Mouse (Mus musculus): ENCODE data around the gene Oma1. TPM values are rescaled to one million over a fixed set of nuclear protein-coding genes. Genes with fewer than 3 reads are reported as not detected.
A peak's percentile ranks its signal among the peaks of the same experiment; 100 is the strongest.

The Oma1 gene
- polyA plus RNA-seq, 1 experiment from 2014 or later: 12.1 TPM

DNA sequence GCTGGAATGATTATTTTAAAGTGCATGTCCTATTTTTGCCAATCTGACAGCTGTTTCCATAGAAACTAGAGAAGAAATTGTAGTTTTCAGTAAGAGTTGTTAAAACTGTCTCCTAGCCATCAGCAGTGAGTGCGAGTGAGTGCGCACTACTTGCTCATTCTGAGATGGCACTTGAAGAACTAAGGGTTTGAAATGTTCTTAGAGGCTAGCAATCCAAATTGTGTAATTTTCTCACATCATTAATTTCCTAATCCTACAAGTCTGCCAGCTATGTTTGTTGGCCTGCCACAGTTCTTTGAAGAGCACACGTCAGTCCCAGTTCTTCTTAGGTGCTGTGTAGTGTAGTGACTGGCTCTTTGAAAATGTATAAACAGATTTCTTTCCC lies 906 bp downstream of the Oma1 start:
- peak overlapping the region; percentile 58 for H3K4me3 ChIP-seq (ENCODE audit: low read depth, low read length)
- H3K9ac ChIP-seq (ENCODE audit: low read length): peak overlapping the region; percentile 74; the same call in 1 of the 2 replicates
- H3K27ac ChIP-seq (ENCODE audit: low read depth, low read length): peak overlapping the region; percentile 96; the same call in 1 of the 2 replicates
- no peaks in the 10 kb centered on the region for H3K36me3 ChIP-seq (ENCODE audit: control insufficient read depth, insufficient read depth, low read length)
- peak; percentile 66 for DNase-seq (ENCODE audit: low spot score)
- WGBS: 10% methylated on average over 3 of the region's 3 CpGs
- peaks cover 10% of the 10 kb centered on the region; the same call in 1 of the 2 replicates for H3K4me1 ChIP-seq (ENCODE audit: control insufficient read depth, insufficient read depth, low read length)
- H3K4me2 ChIP-seq (ENCODE audit: low read length): peak overlapping the region; percentile 64
- peak; percentile 15; the same call in 1 of the 2 replicates for ATAC-seq
- H3K27me3 ChIP-seq (replicated peaks; ENCODE audit: control insufficient read depth, insufficient read depth, low read length): no peaks in the 10 kb centered on the region
- H3K9me3 ChIP-seq (replicated peaks; ENCODE audit: control insufficient read depth, low read length): no peaks in the 10 kb centered on the region

DNA sequence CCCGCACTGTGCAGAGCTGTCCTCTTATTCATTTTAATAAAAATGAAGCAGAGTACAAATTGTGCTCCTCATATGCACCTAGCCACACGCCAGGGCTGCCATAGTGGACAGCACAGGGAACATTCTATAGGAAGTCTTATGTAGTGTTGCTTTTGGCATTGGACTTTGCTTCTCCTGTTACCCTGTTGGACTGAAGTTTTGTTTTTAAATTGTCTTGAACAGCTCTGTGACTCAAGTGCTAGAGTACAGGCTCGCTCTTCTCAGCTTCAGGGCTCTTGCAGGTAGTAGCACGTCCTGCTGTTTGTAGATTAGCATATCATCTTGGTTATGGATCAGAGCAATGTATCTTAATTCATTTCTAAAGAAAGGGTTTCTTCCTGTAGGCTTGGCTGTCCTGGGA lies 2.2 kb downstream of the Oma1 start:
- ATAC-seq: no peak
- Histone ChIP-seq H3K36me3 (ENCODE audit: control insufficient read depth, insufficient read depth, low read length) (no peaks in the 10 kb centered on the region), H3K4me2 (ENCODE audit: low read length) (no peak overlapping the region), H3K4me1 (ENCODE audit: control insufficient read depth, insufficient read depth, low read length) (peaks cover 10% of the 10 kb centered on the region; the same call in 1 of the 2 replicates), H3K9me3 (replicated peaks; ENCODE audit: control insufficient read depth, low read length) (no peaks in the 10 kb centered on the region), H3K4me3 (ENCODE audit: low read depth, low read length) (no peak overlapping the region), H3K9ac (ENCODE audit: low read length) (no peak overlapping the region), H3K27me3 (replicated peaks; ENCODE audit: control insufficient read depth, insufficient read depth, low read length) (no peaks in the 10 kb centered on the region), H3K27ac (ENCODE audit: low read depth, low read length) (no peak overlapping the region)
- DNase-seq (ENCODE audit: low spot score): no peak
- WGBS: 91% methylated on average over 4 of the region's 4 CpGs

DNA sequence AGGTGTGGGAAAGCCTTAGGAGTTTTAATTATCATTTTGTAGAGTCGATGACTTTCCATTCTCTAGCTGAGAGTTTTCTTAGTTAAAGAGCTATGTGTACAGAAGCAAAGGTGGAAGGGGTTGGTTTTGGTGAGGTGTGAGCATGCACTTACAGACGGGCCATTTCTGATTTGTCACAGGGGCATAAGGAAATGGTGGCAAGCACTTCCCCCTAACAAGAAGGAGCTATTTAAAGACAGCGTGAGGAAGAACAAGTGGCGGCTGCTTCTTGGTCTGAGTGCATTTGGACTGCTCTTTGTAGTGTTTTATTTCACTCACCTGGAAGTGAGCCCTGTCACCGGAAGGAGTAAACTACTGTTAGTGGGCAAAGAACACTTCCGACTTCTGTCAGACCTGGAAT lies 7.8 kb downstream of the Oma1 start:
- 78% methylated on average over 6 of the region's 6 CpGs for WGBS
- ATAC-seq (no peak), DNase-seq (ENCODE audit: low spot score) (no peak)
- no peak overlapping the region for H3K4me3 ChIP-seq (ENCODE audit: low read depth, low read length)
- H3K4me1 ChIP-seq (ENCODE audit: control insufficient read depth, insufficient read depth, low read length): peaks cover 2% of the 10 kb centered on the region; the same call in 1 of the 2 replicates
- H3K27ac ChIP-seq (ENCODE audit: low read depth, low read length): no peak overlapping the region
- H3K4me2 ChIP-seq (ENCODE audit: low read length): no peak overlapping the region
- H3K27me3 ChIP-seq (replicated peaks; ENCODE audit: control insufficient read depth, insufficient read depth, low read length): 0 out of 2 replicates have a peak, but pooled peaks cover 3% of the 10 kb centered on the region
- H3K36me3 ChIP-seq (ENCODE audit: control insufficient read depth, insufficient read depth, low read length): no peaks in the 10 kb centered on the region
- H3K9ac ChIP-seq (ENCODE audit: low read length): no peak overlapping the region
- no peaks in the 10 kb centered on the region for H3K9me3 ChIP-seq (replicated peaks; ENCODE audit: control insufficient read depth, low read length)

DNA sequence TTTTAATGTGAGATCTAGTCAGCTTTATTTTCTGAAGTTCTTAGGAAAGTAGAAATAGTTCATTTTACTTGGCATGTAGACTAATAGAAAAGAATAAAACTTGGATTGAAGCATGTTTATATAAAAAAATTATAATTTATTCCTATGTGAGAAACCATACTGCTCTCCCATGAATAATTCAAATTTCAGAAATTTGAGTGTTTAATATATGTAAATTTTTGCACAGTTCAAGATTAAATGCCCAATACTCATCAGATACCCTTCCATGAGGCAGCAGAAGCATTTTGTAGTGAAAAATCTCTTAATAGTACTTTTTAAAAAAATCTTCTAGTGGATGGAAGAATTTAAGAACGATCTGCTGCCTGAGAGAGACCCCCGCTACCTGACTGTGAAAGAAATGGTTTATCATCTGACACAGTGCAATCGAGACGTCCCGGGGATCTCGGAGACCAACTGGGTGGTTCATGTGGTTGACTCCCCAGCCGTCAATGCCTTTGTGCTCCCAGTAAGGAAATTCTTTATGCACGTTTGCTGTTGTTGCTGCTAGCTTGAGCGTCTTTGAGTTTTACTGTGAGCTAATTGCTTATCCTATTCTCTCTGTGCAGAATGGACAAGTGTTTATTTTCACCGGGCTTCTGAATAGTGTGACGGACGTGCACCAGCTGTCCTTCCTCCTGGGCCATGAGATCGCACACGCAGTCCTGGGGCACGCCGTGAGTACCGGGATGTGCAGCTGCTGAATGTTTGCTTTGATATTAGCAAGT lies 11.3 kb downstream of the Oma1 start:
- H3K4me2 ChIP-seq (ENCODE audit: low read length): peak overlapping the region; percentile 41
- no peaks in the 10 kb centered on the region for H3K9me3 ChIP-seq (replicated peaks; ENCODE audit: control insufficient read depth, low read length)
- peak overlapping the region; percentile 41; the same call in 1 of the 2 replicates for H3K9ac ChIP-seq (ENCODE audit: low read length)
- H3K36me3 ChIP-seq (ENCODE audit: control insufficient read depth, insufficient read depth, low read length): no peaks in the 10 kb centered on the region
- peak; percentile 74 for DNase-seq (ENCODE audit: low spot score)
- peak; percentile 93 for ATAC-seq
- H3K27me3 ChIP-seq (replicated peaks; ENCODE audit: control insufficient read depth, insufficient read depth, low read length): 0 out of 2 replicates have a peak, but pooled peaks cover 3% of the 10 kb centered on the region
- H3K4me1 ChIP-seq (ENCODE audit: control insufficient read depth, insufficient read depth, low read length): peaks cover 2% of the 10 kb centered on the region; the same call in 1 of the 2 replicates
- peak overlapping the region; percentile 44; the same call in 1 of the 2 replicates for H3K27ac ChIP-seq (ENCODE audit: low read depth, low read length)
- peak overlapping the region; percentile 13; the same call in 1 of the 2 replicates for H3K4me3 ChIP-seq (ENCODE audit: low read depth, low read length)
- 11% methylated on average over 17 of the region's 17 CpGs for WGBS

DNA sequence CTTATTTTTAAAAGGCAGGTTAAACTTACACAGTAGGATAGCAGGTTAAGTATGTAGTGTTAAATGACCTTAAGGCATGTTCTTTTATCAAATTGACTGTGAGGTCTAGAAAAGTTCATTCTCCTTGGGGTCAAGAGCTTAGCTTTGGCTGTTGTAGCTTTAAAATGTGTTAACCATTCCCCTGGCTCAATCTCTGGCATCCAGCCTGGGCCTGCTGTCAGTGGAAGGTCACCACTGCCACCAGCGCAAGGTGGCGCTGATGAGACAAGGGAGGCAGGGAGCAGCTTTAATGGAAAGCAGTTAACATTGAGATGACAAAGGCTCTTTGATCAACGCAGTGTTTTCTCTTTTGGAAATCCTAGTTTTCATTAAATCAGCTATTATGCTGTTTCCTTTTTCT lies 13.4 kb downstream of the Oma1 start:
- Histone ChIP-seq H3K4me2 (ENCODE audit: low read length) (no peak overlapping the region), H3K27ac (ENCODE audit: low read depth, low read length) (no peak overlapping the region), H3K36me3 (ENCODE audit: control insufficient read depth, insufficient read depth, low read length) (no peaks in the 10 kb centered on the region), H3K4me1 (ENCODE audit: control insufficient read depth, insufficient read depth, low read length) (0 out of 2 replicates have a peak, but pooled peaks cover 2% of the 10 kb centered on the region), H3K27me3 (replicated peaks; ENCODE audit: control insufficient read depth, insufficient read depth, low read length) (0 out of 2 replicates have a peak, but pooled peaks cover under 1% of the 10 kb centered on the region), H3K9ac (ENCODE audit: low read length) (no peak overlapping the region), H3K4me3 (ENCODE audit: low read depth, low read length) (no peak overlapping the region), H3K9me3 (replicated peaks; ENCODE audit: control insufficient read depth, low read length) (no peaks in the 10 kb centered on the region)
- ATAC-seq (no peak), DNase-seq (ENCODE audit: low spot score) (no peak)
- 80% methylated on average over 3 of the region's 3 CpGs for WGBS

DNA sequence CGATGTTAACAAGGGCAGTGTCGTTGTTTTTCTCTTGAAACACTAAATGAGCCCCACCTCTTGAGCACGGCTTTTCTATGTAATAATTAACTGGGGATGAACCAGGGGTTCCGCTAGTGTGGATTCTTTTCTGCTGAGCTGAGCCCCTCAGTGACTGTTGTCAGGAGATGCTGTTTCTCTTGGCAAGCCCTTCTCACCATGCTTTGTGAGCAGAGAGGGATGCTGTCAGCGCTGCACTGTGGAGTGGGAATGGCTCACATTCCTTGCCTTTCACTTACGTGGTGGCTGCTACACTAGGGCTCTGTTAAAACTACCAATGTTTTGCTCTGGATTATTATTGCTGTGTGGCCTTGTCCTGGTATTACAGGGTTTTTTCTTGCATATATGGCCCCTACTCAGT lies 15.7 kb downstream of the Oma1 start:
- DNase-seq (ENCODE audit: low spot score): peak; percentile 60
- no peak overlapping the region for H3K4me2 ChIP-seq (ENCODE audit: low read length)
- no peaks in the 10 kb centered on the region for H3K27me3 ChIP-seq (replicated peaks; ENCODE audit: control insufficient read depth, insufficient read depth, low read length)
- H3K27ac ChIP-seq (ENCODE audit: low read depth, low read length): no peak overlapping the region
- 0 out of 2 replicates have a peak, but pooled peaks cover 2% of the 10 kb centered on the region for H3K4me1 ChIP-seq (ENCODE audit: control insufficient read depth, insufficient read depth, low read length)
- 26% methylated on average over 6 of the region's 6 CpGs for WGBS
- H3K9me3 ChIP-seq (replicated peaks; ENCODE audit: control insufficient read depth, low read length): no peaks in the 10 kb centered on the region
- H3K9ac ChIP-seq (ENCODE audit: low read length): no peak overlapping the region
- no peak overlapping the region for H3K4me3 ChIP-seq (ENCODE audit: low read depth, low read length)
- no peaks in the 10 kb centered on the region for H3K36me3 ChIP-seq (ENCODE audit: control insufficient read depth, insufficient read depth, low read length)
- ATAC-seq: peak; percentile 60; the same call in 1 of the 2 replicates

DNA sequence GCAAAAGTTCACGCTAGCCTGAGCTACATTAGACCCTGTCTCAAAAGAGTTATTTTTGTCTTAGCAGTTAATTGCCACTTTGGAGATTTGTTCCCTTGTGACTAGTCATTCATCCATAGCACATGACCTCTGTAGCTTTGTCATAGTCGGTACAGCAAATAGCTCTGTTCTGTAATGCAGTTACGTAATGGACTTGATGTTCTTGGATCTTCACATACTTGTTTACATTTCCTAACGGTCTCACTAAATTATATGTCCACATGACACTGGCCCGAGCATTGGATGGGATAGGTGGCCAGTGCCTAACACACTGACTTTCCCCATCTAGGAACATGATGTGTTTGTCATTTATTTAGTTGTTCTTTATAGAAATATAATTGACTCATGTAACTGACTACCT lies 21.5 kb downstream of the Oma1 start:
- ATAC-seq (no peak), DNase-seq (ENCODE audit: low spot score) (no peak)
- Histone ChIP-seq H3K4me2 (ENCODE audit: low read length) (no peak overlapping the region), H3K9me3 (replicated peaks; ENCODE audit: control insufficient read depth, low read length) (no peaks in the 10 kb centered on the region), H3K27me3 (replicated peaks; ENCODE audit: control insufficient read depth, insufficient read depth, low read length) (no peaks in the 10 kb centered on the region), H3K4me3 (ENCODE audit: low read depth, low read length) (no peak overlapping the region), H3K9ac (ENCODE audit: low read length) (no peak overlapping the region), H3K4me1 (ENCODE audit: control insufficient read depth, insufficient read depth, low read length) (no peaks in the 10 kb centered on the region), H3K27ac (ENCODE audit: low read depth, low read length) (no peak overlapping the region), H3K36me3 (ENCODE audit: control insufficient read depth, insufficient read depth, low read length) (no peaks in the 10 kb centered on the region)
- WGBS: 83% methylated on average over 5 of the region's 5 CpGs

DNA sequence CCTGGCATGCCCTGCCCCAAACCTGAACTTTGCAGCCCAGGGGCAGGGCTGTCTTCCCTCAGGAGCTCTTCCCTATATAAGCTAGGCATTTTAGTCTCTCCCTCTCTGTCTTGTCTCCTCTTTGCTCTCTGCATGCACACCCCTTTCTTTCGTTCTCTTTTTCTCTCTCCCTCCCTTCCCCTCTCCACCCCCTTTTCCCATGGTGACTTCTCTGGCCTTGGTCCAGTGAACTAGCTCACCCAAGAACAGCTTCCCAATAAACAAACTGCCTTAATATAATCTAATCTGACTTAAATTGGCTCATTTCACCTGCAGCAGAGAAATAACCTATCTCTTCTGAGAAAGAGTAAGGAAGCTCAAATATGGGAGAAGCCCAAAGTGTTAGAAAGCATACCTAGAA lies 27.1 kb downstream of the Oma1 start:
- Histone ChIP-seq H3K9ac (ENCODE audit: low read length) (no peak overlapping the region), H3K36me3 (ENCODE audit: control insufficient read depth, insufficient read depth, low read length) (no peaks in the 10 kb centered on the region), H3K4me1 (ENCODE audit: control insufficient read depth, insufficient read depth, low read length) (no peaks in the 10 kb centered on the region), H3K27ac (ENCODE audit: low read depth, low read length) (no peak overlapping the region), H3K9me3 (replicated peaks; ENCODE audit: control insufficient read depth, low read length) (no peaks in the 10 kb centered on the region), H3K27me3 (replicated peaks; ENCODE audit: control insufficient read depth, insufficient read depth, low read length) (no peaks in the 10 kb centered on the region), H3K4me2 (ENCODE audit: low read length) (no peak overlapping the region), H3K4me3 (ENCODE audit: low read depth, low read length) (no peak overlapping the region)
- 50% methylated on average over 1 of the region's 1 CpGs for WGBS
- DNase-seq (ENCODE audit: low spot score) (no peak), ATAC-seq (no peak)

DNA sequence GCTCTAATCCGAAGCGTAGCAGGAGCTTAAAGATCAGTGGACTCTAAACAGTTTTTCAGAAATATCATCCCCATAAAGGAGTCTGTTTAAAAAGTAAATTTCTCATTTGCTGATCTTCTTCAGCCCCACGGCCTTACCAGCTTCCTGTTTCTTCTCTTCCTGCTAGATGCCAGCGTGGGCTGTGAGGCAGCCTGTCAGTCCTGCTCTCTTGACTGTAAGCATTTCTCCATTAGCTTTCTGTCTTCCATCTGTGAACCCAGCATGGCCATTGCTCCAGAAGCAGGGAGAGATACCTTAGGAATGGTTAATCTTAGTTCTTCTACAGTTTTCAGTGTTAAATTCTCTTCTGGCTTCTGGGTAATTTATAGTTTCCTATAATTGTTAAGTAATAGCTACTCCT lies 28.0 kb downstream of the Oma1 start:
- Histone ChIP-seq H3K4me3 (ENCODE audit: low read depth, low read length) (no peak overlapping the region), H3K27me3 (replicated peaks; ENCODE audit: control insufficient read depth, insufficient read depth, low read length) (no peaks in the 10 kb centered on the region), H3K4me1 (ENCODE audit: control insufficient read depth, insufficient read depth, low read length) (no peaks in the 10 kb centered on the region), H3K4me2 (ENCODE audit: low read length) (no peak overlapping the region), H3K9ac (ENCODE audit: low read length) (no peak overlapping the region), H3K9me3 (replicated peaks; ENCODE audit: control insufficient read depth, low read length) (no peaks in the 10 kb centered on the region), H3K36me3 (ENCODE audit: control insufficient read depth, insufficient read depth, low read length) (no peaks in the 10 kb centered on the region), H3K27ac (ENCODE audit: low read depth, low read length) (no peak overlapping the region)
- DNase-seq (ENCODE audit: low spot score) (no peak), ATAC-seq (no peak)
- WGBS: 78% methylated on average over 4 of the region's 4 CpGs
